Mouse (Mus musculus) ES-E14 (cell line): Measurements from ENCODE around the gene Lcmt2.

Experiments used
- CHD2 ChIP-seq: IDR thresholded peaks from 2 replicates; pipeline ENCODE4 v1.6.1; 2014; ENCODE audit warnings: mild to moderate bottlenecking, low read depth, low read length, inconsistent platforms
- HCFC1 ChIP-seq: IDR thresholded peaks from 2 replicates; pipeline ENCODE4 v1.6.1; 2012; ENCODE audit warnings: low read length, inconsistent platforms, borderline replicate concordance; ENCODE audit not compliant: insufficient read depth
- MAFK ChIP-seq: IDR thresholded peaks from 2 replicates; pipeline ENCODE4 v1.6.1; 2014; ENCODE audit warnings: mild to moderate bottlenecking, low read depth, low read length, inconsistent platforms; ENCODE audit not compliant: insufficient read depth
- ZC3H11A ChIP-seq: IDR thresholded peaks from 2 replicates; pipeline ENCODE4 v1.6.1; 2012; ENCODE audit warnings: low read depth, mild to moderate bottlenecking, inconsistent platforms, low read length, borderline replicate concordance
- ZNF384 ChIP-seq: IDR thresholded peaks from 2 replicates; pipeline ENCODE4 v1.6.1; 2012; ENCODE audit warnings: low read depth, low read length, inconsistent platforms

DNA sequence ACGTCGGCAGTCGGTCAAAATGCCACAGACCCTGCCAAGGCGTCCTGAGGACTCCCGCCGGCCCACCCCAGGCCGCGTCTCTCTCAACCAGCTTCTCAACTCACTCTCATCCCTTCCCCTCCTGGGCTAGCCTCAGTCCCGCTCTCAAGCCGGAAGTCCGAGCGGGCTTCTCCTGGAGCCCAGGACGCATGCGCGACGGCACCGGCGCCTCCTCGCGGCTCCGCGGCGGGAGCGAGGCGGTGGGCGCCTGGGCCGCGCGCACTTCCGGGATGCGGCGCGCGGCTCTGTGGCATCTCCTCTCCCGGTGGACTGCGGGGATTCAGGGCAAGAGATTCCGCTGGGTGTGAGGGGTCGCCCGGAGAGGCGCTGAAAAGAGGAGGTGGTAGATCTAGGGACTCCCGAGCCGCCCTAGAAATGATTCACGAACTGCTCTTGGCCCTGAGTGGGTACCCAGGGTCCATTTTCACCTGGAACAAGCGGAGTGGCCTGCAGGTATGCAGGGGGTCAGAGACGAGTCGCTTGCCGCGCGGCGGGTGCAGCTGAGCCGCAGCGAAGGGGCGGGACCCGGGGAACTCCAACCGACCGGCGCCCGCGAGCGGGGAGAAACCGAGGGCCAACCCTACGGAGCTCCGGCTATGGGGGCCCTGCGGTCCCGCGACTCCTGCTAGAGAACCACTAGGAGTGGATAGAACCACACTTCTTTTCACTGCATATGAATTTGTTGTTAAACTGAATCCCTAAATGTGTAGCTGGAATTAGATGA is 30.7 kb upstream of the Lcmt2 start, which contains the start of gene Zscan29:
- TF ChIP-seq MAFK (no peak), HCFC1 (peak; percentile 55; the same call in 1 of the 2 replicates), ZNF384 (no peak), CHD2 (no peak), ZC3H11A (no peak)
